Mouse (Mus musculus) E14TG2a.4 (cell line): Measurements from ENCODE around the gene Gpkow.

Experiments used
- CTCF ChIP-seq: conservative IDR thresholded peaks from 2 replicates; pipeline ENCODE4 v1.5.1; 2014; ENCODE audit warnings: low read length
- NANOG ChIP-seq: IDR thresholded peaks from 2 replicates; pipeline ENCODE4 v1.6.1; 2014; ENCODE audit warnings: borderline replicate concordance, low read length, mixed read lengths
- POU5F1 ChIP-seq: IDR thresholded peaks from 2 replicates; pipeline ENCODE4 v1.6.1; 2014; ENCODE audit warnings: low read length, borderline replicate concordance

DNA sequence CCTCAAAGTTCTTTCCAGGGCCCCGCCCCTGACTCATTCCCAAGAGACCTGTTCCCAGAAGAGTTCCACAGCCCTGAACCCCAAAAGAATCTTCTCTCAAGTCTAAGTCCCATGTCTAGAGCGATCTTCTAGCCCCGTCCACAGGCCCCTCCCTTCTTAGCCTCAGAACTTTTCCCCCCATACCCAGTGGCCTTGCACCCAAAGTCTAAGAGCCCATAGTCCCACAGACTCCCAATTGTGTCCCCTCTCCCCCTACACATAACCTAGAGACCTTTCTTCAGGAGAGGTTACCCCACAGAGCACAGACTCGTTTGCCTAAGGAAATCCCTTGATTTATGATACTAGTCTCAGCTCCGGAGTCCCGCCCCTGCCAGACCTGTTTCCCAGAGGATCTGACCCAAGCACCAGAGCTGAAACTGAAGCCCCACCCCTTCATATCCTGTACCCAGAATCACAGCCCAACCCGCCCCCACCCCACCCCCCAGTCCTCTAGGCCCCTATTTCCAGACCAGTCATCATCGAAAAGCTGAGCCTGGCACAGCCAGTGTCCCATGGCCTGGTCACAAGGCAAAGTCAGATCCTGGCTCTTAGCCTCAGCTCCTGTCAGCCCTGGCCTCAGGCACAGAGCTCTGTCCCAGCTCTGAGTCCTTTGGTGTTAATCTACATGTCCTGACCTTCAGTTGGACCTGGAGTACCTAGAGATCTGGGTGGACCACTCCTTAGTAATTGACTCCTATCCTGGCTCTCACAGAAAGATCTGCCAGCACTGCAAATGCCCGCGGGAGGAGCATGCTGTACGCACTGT lies 37.9 kb upstream of the Gpkow start:
- TF ChIP-seq CTCF: no peak
- TF ChIP-seq POU5F1: no peak
- no peak for TF ChIP-seq NANOG
